Mouse (Mus musculus) 3134 (cell line): ENCODE results near the gene Rab8a.
A peak's percentile ranks its signal among the peaks of the same experiment; 100 is the strongest.

Experiments
- DNase-seq: peaks from one replicate; pipeline ENCODE4 v3.0.0-alpha.2; 2011; ENCODE audit warnings: low spot score; ENCODE audit not compliant: insufficient read length; ENCODE audit errors: extremely low read depth

The Rab8a gene

GRCm38 (mm10) chr8:72210222-72210621 lies 49.2 kb downstream of the Rab8a start:
- no peak for DNase-seq

GRCm38 (mm10) chr8:72210710-72211109 lies 49.7 kb downstream of the Rab8a start:
- DNase-seq = no peak

DNA sequence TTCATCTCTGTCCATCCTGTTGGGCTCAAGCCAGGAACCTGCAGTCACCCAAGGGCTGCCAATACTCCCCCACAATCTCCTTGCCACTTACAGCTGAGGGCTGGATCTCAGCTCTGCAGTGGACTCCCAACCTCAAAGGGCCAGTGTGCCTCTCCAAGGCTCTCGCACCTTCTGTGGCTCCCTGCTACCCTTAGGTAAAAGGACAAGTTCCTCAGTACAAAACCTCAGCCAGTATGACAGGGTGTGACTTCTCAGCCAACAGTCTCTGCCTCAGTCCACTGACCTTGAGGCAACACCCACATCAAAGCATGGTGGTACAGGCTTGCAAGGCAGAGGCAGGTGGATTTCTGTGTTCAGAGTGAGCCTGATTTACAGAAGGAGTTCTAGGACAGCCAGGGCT lies 50.8 kb downstream of the Rab8a start:
- no peak for DNase-seq

DNA sequence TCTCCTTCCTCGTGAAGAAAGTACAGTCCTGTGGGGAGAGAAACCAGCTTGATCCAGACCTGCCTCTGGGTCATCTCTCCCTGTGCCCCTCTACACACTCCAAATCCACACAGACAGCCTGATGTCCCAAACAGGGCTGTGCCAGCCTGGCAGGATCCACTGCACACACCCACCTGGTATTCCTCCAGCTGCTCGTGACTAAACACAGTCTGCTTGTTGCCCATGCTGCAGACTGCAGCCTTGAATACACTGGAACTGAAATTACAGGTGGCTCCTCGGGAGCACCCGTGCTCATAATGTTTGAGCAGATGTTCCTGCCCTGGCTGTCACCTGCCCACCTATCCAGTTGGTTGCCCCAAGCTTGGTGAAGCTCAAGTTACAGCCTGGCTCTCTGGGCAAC lies 51.8 kb downstream of the Rab8a start, which contains the start of gene Cib3:
Gene Cib3, minus strand, starts transcription at position 87 of the 400 bp plus-strand sequence.
- no peak for DNase-seq

DNA sequence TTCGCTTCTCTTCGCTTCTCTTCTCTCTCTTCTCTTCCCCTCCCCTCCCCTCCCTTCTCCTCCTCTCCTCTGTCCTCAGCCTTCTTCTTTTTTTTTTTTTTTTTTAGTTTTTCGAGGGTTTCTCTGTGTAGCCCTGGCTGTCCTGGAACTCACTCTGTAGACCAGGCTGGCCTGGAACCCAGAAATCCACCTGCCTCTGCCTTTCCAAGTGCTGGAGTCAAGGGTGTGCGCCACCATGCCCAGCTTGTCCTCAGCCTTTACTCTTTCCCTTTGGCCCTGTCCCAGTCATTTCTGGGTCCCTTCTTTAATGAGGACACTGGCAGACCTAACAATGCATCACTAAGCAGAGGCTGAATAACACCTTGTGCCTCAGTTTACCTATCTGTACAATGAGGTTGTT lies 52.5 kb downstream of the Rab8a start, which contains the start of gene Gm11034:
Gene Gm11034, minus strand, starts transcription at position 101 of the 400 bp plus-strand sequence.
- DNase-seq = no peak

DNA sequence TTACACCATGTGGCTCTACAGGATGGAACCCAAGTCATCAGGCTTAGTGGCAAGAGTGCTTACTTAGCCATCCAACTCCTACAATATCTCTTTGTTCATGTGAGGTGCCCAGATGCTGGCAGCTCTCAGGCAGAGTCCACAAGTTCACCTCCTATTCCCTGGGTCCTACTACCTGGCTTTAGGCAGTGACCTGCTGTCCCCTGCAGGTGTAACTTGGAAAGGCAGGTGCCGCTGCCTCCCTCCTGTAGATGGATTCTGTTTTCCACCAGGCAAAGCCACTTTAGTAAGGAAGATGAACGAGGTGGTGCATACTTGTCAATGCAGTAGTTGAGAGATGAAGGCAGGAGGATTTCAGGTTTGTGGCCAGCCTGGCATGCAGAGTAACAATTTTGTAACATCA lies 54.1 kb downstream of the Rab8a start:
- no peak for DNase-seq

DNA sequence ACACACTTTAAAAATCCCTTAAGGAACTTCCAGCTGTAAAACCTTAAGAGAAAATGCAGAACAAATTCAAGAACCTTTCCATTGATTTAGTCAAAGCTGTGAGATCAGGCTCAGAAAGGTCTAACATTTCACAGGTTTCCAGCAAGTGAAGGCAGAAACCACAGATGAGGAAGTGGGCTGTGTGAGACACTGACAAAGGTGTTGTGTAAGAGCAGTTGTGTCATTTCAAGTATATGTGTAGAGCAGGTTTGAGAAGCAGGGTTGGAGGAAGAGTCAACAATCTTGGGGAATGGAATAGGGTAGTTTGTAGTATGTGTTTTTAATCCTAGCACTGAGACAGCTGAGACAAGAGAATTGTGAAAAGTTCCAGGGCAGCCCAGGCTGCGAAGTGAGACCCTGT lies 54.9 kb downstream of the Rab8a start:
- DNase-seq = no peak

- no peak for DNase-seq
Observed at GRCm38 (mm10) chr8:72218781-72219540, 58.0 kb downstream of the Rab8a start.

DNA sequence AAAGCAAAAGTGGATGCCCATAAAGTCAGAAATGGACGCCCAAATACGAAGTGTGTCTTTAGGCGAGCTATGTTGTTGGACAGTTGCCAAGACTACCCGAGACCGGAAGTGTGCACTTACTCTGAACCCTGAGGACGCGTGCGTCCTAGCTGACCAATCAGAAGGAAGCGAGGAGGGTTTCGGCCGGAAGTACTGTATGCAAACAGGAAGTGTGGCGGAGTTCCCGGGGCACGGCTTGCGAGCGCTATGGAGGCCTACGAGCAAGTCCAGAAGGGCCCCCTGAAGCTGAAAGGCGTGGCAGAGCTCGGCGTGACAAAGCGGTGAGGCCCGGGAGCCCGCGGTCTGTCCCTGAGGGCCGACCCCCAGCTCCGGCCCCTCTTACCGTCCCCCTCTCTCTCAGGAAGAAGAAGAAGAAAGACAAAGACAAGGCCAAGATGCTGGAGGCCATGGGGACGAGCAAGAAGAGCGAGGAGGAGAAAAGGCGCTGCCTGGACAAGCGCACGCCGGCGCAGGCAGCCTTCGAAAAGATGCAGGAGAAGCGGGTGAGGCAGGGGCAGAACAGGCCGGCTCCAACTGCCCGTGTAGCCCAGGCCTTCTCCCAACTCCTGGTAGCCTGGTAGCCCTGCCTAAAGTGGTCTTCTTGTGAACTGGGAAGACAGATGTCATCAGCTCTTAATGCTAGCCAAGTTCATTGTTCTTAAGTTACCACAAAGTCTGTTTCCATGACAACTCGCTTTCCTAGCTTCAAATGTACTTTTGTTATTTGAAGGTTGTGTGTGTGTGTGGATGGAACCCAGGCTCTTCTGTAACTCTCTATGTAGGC lies 58.8 kb downstream of the Rab8a start, which contains the start of gene Fam32a:
Gene Fam32a, plus strand, starts transcription at position 190 of the 823 bp plus-strand sequence.
- DNase-seq = peak; percentile 85

DNA sequence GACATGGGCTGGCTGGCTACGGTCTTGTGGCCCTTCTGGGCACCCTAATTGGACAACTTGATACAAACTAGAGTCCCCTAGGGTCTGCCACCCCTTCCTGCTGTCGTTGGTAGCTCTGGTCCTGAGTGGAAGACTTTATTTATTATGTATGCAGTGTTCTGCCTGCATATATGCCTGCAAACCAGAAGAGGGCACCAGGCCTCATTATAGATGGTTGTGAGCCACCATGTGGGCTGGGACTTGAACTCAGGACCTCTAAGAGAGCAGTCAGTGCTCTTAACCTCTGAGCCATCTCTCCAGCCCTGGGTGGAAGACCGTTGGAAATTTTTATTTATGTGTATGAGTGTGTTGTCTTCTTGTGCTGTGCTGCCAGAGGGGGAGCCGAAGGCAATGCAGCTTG lies 59.8 kb downstream of the Rab8a start:
- DNase-seq = no peak

DNA sequence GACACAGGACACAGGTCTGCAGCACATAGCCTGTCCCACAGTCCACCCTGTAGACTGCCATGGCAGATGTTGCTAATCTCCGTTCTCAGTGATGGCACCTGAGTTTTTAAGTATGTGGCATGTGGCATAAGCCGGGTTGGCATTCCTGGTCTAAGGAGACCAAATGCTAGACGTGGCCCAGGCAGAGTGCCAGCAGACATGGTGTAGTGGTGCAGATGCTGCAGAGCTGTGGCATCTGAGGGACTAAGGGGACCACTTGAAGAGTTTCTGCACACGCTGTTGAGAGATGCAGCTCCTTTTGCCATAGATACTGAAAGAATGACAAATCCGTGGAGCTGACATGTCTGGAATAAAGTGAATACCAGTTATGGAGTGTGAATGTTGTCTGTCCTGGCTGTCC lies 61.7 kb downstream of the Rab8a start:
- no peak for DNase-seq
